Mouse (Mus musculus): ENCODE measurements at regions not wholly inside any gene's neighbourhood (a gene's known extent, or its start where the extent isn't known, plus 50 kb on each side); places are given as distances from the start of the nearest gene placed in this dataset.

GRCm38 (mm10) chr4:131425311-131425710 is 412.8 kb downstream of the Ptpru start:
- TF ChIP-seq CTCF (IDR thresholded peaks at IDR 0.05; ENCODE audit: insufficient read depth, low read depth, low read length) (no peak), POLR2A (IDR thresholded peaks at IDR 0.05; ENCODE audit: insufficient read depth, low read depth, low read length) (no peak)
